Mouse (Mus musculus) activated CD4-positive, CD25-positive, alpha-beta regulatory T cell, adult 4 months (primary cell): ENCODE measurements around the gene Pebp1. TPM values are rescaled to one million over a fixed set of nuclear protein-coding genes. Genes with fewer than 3 reads are reported as not detected.
A peak's percentile ranks its signal among the peaks of the same experiment; 100 is the strongest.
"Not testable (repeated sequence)": the region's sequence is repeated elsewhere in the genome, so short reads cannot be mapped to it uniquely, and the experiment has no call there.

Experiments
- ATAC-seq: one replicate; pipeline ENCODE4 v1.8.0; 2017
- polyA plus RNA-seq, 2 experiments: library from polyadenylated mRNA; unstranded; fragments of 100-300 nt; shearing (Covaris generic); gene quantifications; one replicate each; pipeline ENCODE4 v1.2.1; 2017

The Pebp1 gene
- polyA plus RNA-seq = 100 to 1,000 TPM; 119 to 153 TPM

GRCm38 (mm10) chr5:117286831-117287822 lies at the start of gene Pebp1:
TSS of gene Pebp1 (minus strand) at chr5:117287625.
- peak; percentile 98 for ATAC-seq

DNA sequence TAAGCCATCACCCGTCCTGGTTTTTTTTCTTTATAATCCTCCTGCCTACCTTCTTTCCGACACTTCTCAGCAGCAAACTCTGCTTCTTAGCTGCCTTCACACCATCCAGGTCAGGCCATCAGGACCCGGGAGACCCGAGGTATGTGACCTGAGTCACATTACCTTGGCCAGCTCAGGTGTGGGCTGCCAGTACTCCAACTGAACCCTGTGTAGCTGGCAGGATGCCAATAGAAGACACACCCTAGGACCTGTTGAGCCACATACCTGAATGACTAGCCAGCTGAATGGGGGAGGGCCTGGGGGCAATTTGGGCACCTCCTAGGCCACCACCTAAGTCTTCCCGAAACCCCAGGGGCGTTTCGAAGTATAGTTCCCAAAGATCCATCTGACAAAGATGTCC lies 43.0 kb upstream of the Pebp1 start:
- no peak for ATAC-seq

DNA sequence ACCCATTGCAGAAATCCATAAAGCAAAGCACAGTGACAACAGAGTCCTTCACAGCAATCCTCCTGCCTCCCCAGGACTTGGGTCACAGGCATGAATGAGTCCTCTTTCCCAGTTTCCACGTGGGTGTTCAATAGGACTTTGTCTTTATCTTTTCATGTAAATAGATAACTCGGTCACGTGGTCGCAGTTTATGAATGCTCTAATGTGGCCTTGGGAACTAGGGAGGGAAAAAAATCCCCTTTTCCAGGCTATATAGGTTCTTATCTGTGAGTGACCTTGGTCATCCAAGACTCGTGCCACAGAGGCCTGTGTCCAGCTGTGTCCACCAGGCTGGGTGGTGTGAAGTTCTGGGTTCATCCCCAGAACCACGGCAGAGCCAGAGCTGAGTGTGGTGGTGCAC lies 39.0 kb upstream of the Pebp1 start:
- no peak for ATAC-seq

- ATAC-seq = no peak
Observed at GRCm38 (mm10) chr5:117323751-117324150, 36.3 kb upstream of the Pebp1 start.

DNA sequence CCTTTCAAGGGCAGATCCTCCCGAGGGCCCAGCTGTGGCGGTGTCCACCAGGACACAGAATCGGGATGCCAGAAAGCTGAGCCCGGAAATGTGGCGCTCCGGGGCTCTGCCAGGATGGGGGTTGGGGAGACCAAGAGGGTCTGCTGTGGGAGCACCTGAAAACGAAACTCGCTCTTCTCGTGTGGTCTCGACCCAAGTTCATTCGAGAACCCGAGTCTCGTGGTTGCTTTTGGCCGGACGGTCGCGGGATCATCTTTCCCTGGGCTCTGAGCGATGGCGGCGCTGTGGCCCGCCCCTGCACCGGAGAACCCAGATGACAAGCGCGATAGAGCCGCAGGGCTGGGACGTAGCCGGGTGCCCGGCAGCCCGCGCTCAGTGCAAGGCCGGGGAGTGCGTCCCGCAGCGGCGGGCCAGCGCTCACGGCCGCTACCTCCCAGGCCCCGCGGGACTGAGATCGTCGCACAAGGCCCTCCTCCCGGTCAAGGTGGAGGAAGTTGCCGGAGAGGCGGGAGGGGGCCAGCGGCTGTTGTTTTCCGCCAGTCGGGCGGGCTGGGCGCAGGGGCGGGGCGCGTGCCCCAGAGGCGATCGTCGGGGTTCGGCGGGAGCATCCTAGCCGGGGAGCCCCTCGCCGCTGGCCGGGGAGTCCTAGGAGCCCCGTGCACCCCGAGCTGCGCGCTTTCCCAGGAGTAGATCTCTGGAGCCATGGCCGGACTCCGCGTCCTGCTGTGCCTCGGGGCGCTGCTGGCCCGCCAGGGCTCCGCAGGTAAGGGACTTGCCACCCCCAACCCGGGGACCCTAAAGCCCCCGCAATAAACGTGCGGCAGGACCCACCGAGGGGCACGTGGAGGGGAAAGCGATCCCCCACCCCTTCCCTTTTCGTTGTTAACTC lies 31.6 kb upstream of the Pebp1 start, which contains the start of gene Vsig10:
Gene Vsig10 (plus strand): TSS at position 343 of the 889 bp plus-strand sequence.
- ATAC-seq = peak; percentile 40

- ATAC-seq = no peak
Observed at GRCm38 (mm10) chr5:117314587-117315428, 27.4 kb upstream of the Pebp1 start.

DNA sequence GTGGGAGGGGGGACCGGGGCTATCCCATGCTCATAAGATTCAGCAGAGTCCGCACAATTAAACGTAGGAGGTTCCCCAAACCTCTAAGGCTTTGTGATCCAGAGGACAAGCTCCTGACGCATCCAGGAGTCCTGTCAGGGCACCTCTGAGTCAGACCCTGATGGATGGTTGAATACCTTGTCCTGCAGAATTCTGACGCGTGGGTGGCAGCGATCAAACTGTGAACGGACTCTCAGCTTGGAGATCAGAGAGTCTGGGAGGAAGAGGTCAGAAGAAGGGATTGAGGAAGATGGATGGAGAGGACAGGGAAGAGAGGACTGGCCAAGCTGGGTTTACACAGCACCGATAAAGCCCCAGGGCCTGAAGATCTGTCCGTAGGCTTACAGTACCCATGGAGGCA lies 26.5 kb upstream of the Pebp1 start:
- no peak for ATAC-seq

DNA sequence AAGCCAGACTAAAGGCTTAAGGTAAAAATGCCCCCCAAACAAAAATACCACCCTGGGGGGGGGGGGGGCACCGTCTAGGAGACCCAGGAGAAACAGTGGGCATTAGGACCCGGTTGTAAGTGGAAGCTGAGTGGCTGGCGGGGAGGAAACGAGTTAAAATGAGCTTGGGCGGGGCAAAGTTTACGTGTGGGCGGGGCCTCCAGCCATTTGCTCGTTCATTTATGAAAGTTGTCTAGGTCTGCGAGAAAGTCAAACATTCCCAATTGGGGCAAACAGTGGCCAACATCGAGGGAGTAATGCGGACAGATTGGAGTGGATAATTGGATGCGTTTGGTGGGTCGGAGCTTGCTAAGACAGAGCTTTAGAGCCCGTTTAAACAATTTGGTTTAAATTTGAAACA lies 26.0 kb upstream of the Pebp1 start:
- peak; percentile 46 for ATAC-seq

GRCm38 (mm10) chr5:117307699-117308098 lies 20.3 kb upstream of the Pebp1 start:
- peak; percentile 65 for ATAC-seq

- ATAC-seq = no peak
Observed at GRCm38 (mm10) chr5:117306826-117307225, 19.4 kb upstream of the Pebp1 start.

- no peak for ATAC-seq
Observed at GRCm38 (mm10) chr5:117305754-117306153, 18.3 kb upstream of the Pebp1 start.

DNA sequence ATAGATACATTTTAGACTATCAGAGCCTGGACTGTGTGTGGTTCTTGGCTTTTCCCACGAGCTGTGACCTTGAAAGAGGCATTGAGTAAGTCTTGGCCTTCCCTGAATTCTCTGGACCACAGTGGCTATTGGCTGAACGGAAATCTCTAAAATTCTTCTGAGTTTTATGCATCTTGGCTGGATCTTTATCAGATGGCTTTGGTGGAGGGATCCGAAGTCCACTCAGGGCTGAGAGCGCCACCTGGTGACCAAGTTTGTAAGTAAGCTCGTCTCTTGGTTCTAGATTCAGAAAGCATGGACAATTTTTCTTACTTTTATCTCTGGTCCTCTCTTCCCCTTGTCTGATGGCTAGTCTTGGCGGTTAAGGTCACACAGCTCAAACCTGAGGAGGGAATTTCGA lies 17.5 kb upstream of the Pebp1 start:
- ATAC-seq = no peak

GRCm38 (mm10) chr5:117303691-117304579 lies 16.5 kb upstream of the Pebp1 start:
- no peak for ATAC-seq

DNA sequence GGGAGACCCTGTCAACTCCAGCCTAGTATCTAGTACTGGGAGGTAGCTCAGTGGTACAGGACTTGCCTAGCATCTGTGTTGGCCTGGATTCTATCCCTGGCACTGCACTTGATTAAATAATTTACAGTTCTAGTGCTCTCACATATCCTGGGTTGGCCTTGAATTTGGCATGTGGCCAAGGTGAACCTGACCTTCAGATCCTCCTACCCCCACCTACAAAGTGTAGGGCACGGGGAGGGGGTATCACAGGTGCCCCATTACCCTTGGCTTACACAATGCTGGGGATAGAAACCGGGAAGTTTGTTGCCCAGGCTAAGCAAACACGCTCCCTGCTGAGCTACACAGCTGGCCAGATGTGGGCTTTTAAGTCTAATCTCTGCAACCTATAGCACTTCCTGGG lies 15.5 kb upstream of the Pebp1 start:
- no peak for ATAC-seq

DNA sequence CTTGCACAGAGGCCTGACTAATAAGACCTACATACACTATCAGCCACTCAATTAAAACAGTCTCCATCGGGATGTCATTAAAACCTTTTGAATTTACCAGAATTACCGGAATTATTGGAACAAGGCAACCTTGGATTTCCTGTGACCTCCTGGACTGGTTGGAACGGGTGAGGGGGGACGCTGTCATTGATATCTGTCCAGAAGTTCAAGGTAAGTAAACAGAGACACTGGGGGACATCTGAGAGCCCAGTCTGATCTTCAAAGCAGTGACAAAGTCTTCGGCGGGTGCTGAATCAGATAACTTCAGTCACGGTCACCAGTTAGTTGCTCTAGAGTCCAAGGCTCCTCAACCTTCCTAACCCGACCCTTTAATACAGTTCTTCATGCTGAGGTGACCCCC lies 7.6 kb upstream of the Pebp1 start:
- no peak for ATAC-seq

DNA sequence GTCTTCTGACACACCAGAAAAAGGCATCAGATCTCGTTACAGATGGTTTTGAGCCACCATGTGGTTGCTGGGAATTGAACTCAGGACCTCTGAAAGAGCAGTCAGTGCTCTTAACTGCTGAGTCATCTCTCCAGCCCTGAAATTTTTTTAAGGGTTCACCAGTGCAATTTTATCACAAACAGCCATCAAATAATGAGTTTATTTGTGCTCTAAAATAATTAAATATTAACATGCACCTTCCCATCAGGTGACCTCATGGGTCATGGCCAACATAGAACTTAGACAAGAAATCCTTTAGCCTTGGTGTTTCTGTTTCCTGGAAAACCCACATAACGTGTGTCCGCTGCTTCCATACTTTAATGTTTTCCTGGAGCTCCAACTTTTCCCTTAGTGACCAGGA lies 6.4 kb upstream of the Pebp1 start:
- not testable (repeated sequence) for ATAC-seq

- ATAC-seq = no peak
Observed at GRCm38 (mm10) chr5:117292547-117292946, 5.1 kb upstream of the Pebp1 start.

- ATAC-seq = no peak
Observed at GRCm38 (mm10) chr5:117291312-117291711, 3.9 kb upstream of the Pebp1 start.

- ATAC-seq = no peak
Observed at GRCm38 (mm10) chr5:117290081-117290480, 2.7 kb upstream of the Pebp1 start.

GRCm38 (mm10) chr5:117289646-117290045 lies 2.2 kb upstream of the Pebp1 start:
- no peak for ATAC-seq

- ATAC-seq = no peak
Observed at GRCm38 (mm10) chr5:117286286-117286685, 1.1 kb downstream of the Pebp1 start.
